Mouse (Mus musculus) hindbrain, embryonic 14.5 days (tissue): Measurements from ENCODE around the gene Pcid2. TPM values are rescaled to one million over a fixed set of nuclear protein-coding genes. Genes with fewer than 3 reads are reported as not detected.
"Not testable (repeated sequence)": the region's sequence is repeated elsewhere in the genome, so short reads cannot be mapped to it uniquely, and the experiment has no call there.

Experiments used
- ATAC-seq: fragments of 200-750 bp; cut with Nextera tagmentation; 2 replicates; pipeline ENCODE4 v1.8.0; 2017; ENCODE audit warnings: moderate number of reproducible peaks, mild to moderate bottlenecking, moderate TSS enrichment, moderate library complexity; ENCODE audit not compliant: low FRiP score
- DNase-seq: peaks from one replicate; pipeline ENCODE4 v3.0.0-alpha.2; 2015; ENCODE audit warnings: low spot score
- H3K27ac ChIP-seq: fragments of 300-500 bp; sonication (generic); 2 replicates; pipeline ENCODE4 v1.5.1; 2014; ENCODE audit warnings: mild to moderate bottlenecking, moderate library complexity
- H3K27me3 ChIP-seq: fragments of 300-500 bp; sonication (generic); 2 replicates; pipeline ENCODE4 v1.6.1; 2014; ENCODE audit warnings: mild to moderate bottlenecking, low read length, mixed read lengths; ENCODE audit not compliant: control insufficient read depth, insufficient read depth
- H3K36me3 ChIP-seq: fragments of 300-500 bp; sonication (generic); replicated peaks from 2 replicates; pipeline ENCODE4 v1.6.1; 2014; ENCODE audit not compliant: control insufficient read depth, insufficient read depth
- H3K4me1 ChIP-seq: fragments of 300-500 bp; sonication (generic); replicated peaks from 2 replicates; pipeline ENCODE4 v1.6.1; 2014; ENCODE audit warnings: antibody characterized with exemption, low read length, mixed read lengths; ENCODE audit not compliant: control insufficient read depth, insufficient read depth
- H3K4me2 ChIP-seq: fragments of 300-500 bp; sonication (generic); replicated peaks from 2 replicates; pipeline ENCODE4 v1.6.1; 2014; ENCODE audit warnings: mild to moderate bottlenecking, moderate library complexity
- H3K4me3 ChIP-seq: fragments of 300-500 bp; sonication (generic); replicated peaks from 2 replicates; pipeline ENCODE4 v1.5.1; 2014; ENCODE audit warnings: mild to moderate bottlenecking, low read length
- H3K9ac ChIP-seq: fragments of 300-500 bp; sonication (generic); 2 replicates; pipeline ENCODE4 v1.6.1; 2014
- H3K9me3 ChIP-seq: fragments of 300-500 bp; sonication (generic); 2 replicates; pipeline ENCODE4 v1.6.1; 2016; ENCODE audit warnings: low read length; ENCODE audit not compliant: control insufficient read depth
- WGBS: fragments of 180-500 bp; shearing (Covaris S2); extraction: QIAGEN DNeasy Blood & Tissue Kit; methylation state at CpG from one replicate; pipeline ENCODE4 v1.1.7; 2014; 5-methylcytosine and 5-hydroxymethylcytosine counted together
- polyA plus RNA-seq: library from polyadenylated mRNA; unstranded; fragments of >200 nt; fragmentation: Nextera tagmentation; extraction: Ambion mirVana; gene quantifications from 2 replicates; pipeline ENCODE4 v1.2.1, GENCODE M21; 2014

Gene Pcid2
- polyA plus RNA-seq, 1 experiment from 2014 or later, result 32.9 TPM

DNA sequence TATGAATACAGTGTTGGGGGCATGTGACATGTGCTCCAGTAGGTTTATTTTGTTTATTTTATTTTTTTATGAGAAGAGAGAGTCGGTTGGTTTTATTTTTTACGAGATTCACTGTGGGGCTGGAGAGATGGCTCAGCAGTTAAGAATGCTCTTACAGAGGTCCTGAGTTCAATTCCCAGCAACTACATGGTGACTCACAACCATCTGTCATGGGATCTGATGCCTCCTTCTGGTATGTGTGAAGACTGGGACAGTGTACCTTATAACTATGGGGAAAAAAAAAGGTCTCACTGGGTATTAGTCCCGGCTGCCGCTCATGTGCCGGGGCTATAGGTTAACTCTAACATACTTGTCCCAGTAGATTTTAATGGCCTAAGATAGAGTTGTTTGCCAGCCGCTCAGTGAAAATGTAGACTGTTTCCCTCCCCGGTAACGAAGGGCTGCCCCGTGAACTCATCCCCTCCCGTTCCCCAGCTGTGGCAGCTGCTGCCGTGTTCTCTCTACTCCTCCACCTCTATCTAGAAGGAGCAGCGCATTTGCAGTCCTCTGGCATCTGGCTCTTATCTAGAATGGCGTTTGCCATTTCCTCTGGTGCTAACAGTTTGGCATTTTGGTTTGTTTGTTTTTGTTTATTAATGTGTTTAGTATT is 2.9 kb upstream of the Pcid2 start:
- Histone ChIP-seq H3K4me3 (no peak overlapping the region), H3K4me1 (peaks cover 28% of the 10 kb centered on the region), H3K27ac (no peak overlapping the region), H3K4me2 (no peak overlapping the region), H3K9ac (no peak overlapping the region), H3K36me3 (peaks cover 10% of the 10 kb centered on the region; the same call in 1 of the 2 replicates), H3K27me3 (no peaks in the 10 kb centered on the region), H3K9me3 (no peaks in the 10 kb centered on the region)
- DNase-seq (no peak), ATAC-seq (no peak)
- WGBS, result 91% methylated on average over 13 of the region's 13 CpGs

DNA sequence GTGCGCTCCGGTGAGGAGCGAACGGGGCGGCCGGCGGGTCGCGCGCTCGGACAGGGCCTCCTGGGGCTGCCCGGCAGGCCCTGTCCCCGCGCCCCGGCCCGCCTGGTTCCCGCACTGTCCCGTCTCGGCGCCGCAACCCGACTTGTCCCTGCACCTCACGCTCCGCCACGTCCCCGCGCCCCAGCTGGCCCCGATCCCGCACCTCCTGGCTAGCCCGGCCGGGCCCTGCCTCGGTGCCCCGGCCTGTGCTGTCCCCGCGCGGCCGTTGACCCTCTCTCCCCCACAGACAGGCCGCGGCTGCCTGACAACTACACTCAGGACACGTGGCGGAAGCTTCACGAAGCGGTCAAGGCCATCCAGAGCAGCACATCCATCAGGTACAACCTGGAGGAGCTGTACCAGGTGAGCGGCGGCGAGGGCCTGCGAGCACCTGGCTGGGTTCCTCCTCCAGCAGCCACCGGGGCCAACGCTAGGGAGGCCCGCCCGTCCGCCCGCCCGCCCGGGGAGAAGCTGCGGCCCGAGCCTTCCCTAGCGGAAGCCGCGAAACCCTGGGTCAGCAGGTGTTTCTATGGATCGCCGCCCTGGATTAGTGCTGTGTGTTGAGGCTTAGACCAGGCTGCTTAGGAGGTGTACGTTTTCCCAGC is 771 bp upstream of the Pcid2 start:
- Histone ChIP-seq H3K27ac (peak overlapping the region; percentile 93), H3K4me2 (peak overlapping the region; percentile 97), H3K4me3 (peak overlapping the region; percentile 99), H3K9ac (peak overlapping the region; percentile 91), H3K4me1 (peaks cover 28% of the 10 kb centered on the region), H3K36me3 (peaks cover 13% of the 10 kb centered on the region; the same call in 1 of the 2 replicates), H3K9me3 (no peaks in the 10 kb centered on the region), H3K27me3 (no peaks in the 10 kb centered on the region)
- WGBS, result under 1% methylated on average over 57 of the region's 63 CpGs
- peak; percentile 44 for ATAC-seq
- no peak for DNase-seq

- H3K4me3 ChIP-seq, result peak overlapping the region; percentile 99
- H3K9me3 ChIP-seq, result no peaks in the 10 kb centered on the region
- peaks cover 28% of the 10 kb centered on the region for H3K4me1 ChIP-seq
- WGBS, result 0% methylated on average over 45 of the region's 45 CpGs
- peaks cover 17% of the 10 kb centered on the region for H3K36me3 ChIP-seq
- H3K9ac ChIP-seq, result peak overlapping the region; percentile 89
- peak overlapping the region; percentile 97 for H3K4me2 ChIP-seq
- peak; percentile 83 for ATAC-seq
- peak overlapping the region; percentile 93 for H3K27ac ChIP-seq
- no peaks in the 10 kb centered on the region for H3K27me3 ChIP-seq
- peak; percentile 87 for DNase-seq
Observed at GRCm38 (mm10) chr8:13104691-13105086, 570 bp downstream of the Pcid2 start.

DNA sequence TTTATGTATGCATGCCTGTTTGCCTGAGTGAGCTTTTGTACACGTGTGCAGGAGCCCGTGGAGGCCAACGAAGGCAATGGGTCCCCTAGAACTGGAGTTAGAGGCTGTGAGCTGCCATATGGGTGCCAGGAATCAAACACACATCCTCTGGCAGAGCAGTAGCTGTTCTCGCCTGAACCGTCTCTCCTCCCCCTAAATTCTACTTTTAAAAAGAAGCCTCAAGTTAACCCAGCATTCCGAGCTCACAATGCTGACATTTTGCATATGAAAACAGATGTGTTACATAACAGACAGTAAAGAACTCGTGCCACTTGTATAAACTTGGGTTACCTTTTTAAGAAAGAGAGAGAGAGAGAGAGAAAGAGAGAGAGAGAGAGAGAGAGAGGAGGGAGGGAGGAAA is 27.7 kb downstream of the Pcid2 start:
- Histone ChIP-seq H3K36me3 (peaks cover 97% of the 10 kb centered on the region), H3K4me2 (no peak overlapping the region), H3K27me3 (no peaks in the 10 kb centered on the region), H3K4me3 (no peak overlapping the region), H3K27ac (no peak overlapping the region), H3K9me3 (no peaks in the 10 kb centered on the region), H3K9ac (no peak overlapping the region), H3K4me1 (no peaks in the 10 kb centered on the region)
- DNase-seq (no peak), ATAC-seq (no peak)
- 88% methylated on average over 7 of the region's 7 CpGs for WGBS

- 100% methylated on average over 1 of the region's 1 CpGs for WGBS
- ATAC-seq, H3K27me3 ChIP-seq, H3K9me3 ChIP-seq, DNase-seq, H3K4me1 ChIP-seq, H3K9ac ChIP-seq, H3K4me2 ChIP-seq, H3K27ac ChIP-seq, H3K4me3 ChIP-seq: not testable (repeated sequence)
- peaks cover 78% of the 10 kb centered on the region for H3K36me3 ChIP-seq
Observed at GRCm38 (mm10) chr8:13075579-13075978, 29.7 kb downstream of the Pcid2 start.

GRCm38 (mm10) chr8:13075044-13075443 is 30.2 kb downstream of the Pcid2 start:
- ATAC-seq (no peak), DNase-seq (no peak)
- H3K9me3 ChIP-seq, result no peaks in the 10 kb centered on the region
- no peaks in the 10 kb centered on the region for H3K4me1 ChIP-seq
- H3K27me3 ChIP-seq, result no peaks in the 10 kb centered on the region
- no peak overlapping the region for H3K9ac ChIP-seq
- H3K36me3 ChIP-seq, result peaks cover 72% of the 10 kb centered on the region
- H3K27ac ChIP-seq, result no peak overlapping the region
- H3K4me2 ChIP-seq, result no peak overlapping the region
- WGBS, result 95% methylated on average over 8 of the region's 8 CpGs
- no peak overlapping the region for H3K4me3 ChIP-seq

DNA sequence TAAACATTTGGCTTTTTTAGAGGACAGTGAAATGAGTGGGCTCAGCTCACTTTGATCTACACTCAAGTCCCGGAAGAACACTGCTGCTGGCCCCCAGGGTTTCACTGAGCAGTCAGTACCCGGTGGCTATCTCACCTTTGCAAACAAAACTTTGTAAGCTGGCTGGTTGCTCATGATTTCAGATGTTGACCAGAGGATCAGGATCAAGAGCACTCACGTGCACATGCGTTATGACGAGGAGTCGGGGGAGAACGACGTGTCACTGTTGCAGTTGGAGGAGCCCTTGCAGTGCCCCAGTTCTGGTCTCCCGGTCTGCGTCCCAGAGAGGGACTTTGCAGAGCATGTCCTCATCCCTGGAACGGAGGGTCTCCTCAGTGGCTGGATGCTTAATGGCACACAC is 32.0 kb downstream of the Pcid2 start:
- Histone ChIP-seq H3K9me3 (no peaks in the 10 kb centered on the region), H3K36me3 (peaks cover 54% of the 10 kb centered on the region), H3K9ac (no peak overlapping the region), H3K27ac (no peak overlapping the region), H3K4me2 (no peak overlapping the region), H3K4me1 (no peaks in the 10 kb centered on the region), H3K4me3 (no peak overlapping the region), H3K27me3 (no peaks in the 10 kb centered on the region)
- DNase-seq, result no peak
- 93% methylated on average over 11 of the region's 11 CpGs for WGBS
- no peak for ATAC-seq

DNA sequence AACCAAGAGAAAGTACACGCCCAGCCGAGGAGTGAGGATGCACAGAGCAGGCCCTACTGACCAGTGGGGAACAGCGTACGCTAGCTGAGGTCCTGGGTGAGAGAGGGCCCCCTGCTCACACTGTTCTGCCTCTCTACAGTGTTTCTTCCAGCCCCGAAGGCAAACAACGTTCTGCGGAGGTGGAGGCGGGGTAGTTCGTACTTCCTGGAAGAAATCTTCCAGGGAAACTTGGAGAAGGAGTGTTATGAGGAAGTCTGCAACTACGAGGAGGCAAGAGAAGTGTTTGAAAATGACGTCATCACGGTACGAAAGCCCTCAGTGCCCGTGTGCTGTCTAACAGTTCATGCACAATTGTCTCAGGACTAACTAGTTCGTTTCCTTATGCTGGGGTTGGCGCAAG is 42.1 kb downstream of the Pcid2 start:
- H3K4me1 ChIP-seq, result no peaks in the 10 kb centered on the region
- ATAC-seq, result no peak
- no peak for DNase-seq
- no peak overlapping the region for H3K4me2 ChIP-seq
- H3K9ac ChIP-seq, result no peak overlapping the region
- no peak overlapping the region for H3K27ac ChIP-seq
- H3K27me3 ChIP-seq, result no peaks in the 10 kb centered on the region
- no peaks in the 10 kb centered on the region for H3K9me3 ChIP-seq
- no peaks in the 10 kb centered on the region for H3K36me3 ChIP-seq
- WGBS, result 85% methylated on average over 16 of the region's 16 CpGs
- H3K4me3 ChIP-seq, result no peak overlapping the region

DNA sequence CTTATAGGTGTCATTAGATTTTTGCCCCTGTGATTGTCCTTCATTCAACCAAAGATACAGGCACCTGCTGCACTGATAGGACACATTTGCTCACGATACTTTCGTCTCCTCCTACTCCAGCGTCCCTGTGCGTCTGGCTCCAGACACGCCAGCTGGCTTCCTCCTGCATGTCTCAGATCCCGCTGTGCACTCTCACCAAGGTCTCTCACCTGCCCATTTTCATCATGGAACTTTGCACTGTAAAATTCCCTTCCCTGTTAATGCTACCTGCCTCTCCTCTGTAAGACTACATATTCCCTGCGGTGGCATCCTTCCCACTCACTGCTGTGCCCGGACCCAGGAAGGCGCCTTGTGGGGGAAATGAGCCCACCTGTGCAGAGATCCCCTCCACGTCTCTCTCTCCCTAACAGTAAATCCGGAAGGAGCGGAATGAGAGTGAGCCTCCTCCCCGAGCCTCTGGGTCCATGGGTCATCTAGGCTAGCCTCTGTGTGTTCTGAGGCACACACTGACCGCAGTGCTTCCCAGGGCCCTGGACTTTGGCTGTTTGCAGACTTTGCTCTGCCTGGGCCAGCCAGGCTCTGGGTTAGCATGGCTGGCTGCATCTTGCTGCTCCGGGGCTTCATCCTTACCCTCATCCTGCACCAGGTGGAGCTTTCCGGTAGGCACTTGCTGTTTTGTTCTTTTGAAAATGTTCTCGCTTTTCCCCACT is 44.7 kb downstream of the Pcid2 start, which contains the start of gene Proz:
Gene Proz (plus strand): TSS at position 474 of the 710 bp plus-strand sequence.
- Histone ChIP-seq H3K27me3 (no peaks in the 10 kb centered on the region), H3K9ac (no peak within 1 kb of the TSS), H3K4me1 (no peaks in the 10 kb centered on the region), H3K9me3 (no peaks in the 10 kb centered on the region), H3K36me3 (no peaks in the 10 kb centered on the region), H3K4me3 (no peak within 1 kb of the TSS), H3K27ac (no peak within 1 kb of the TSS), H3K4me2 (no peak within 1 kb of the TSS)
- DNase-seq, result no peak
- 81% methylated on average over 17 of the region's 17 CpGs for WGBS
- no peak for ATAC-seq
